Mouse (Mus musculus) MEL (cell line): Measurements from ENCODE around the gene Cage1.

Source experiments
- CTCF ChIP-seq, 3 experiments: IDR thresholded peaks in 2 of 3; conservative IDR thresholded peaks in 1 of 3; 2 replicates each; pipeline ENCODE4 v1.5.1; 2011 to 2012; ENCODE audit warnings: low read length in 3 of 3, low read depth in 2 of 3, mild to moderate bottlenecking in 2 of 3, improper control_type of control experiment in 1 of 3, inconsistent platforms in 1 of 3, mixed read lengths in 1 of 3, moderate library complexity in 1 of 3; ENCODE audit not compliant: control insufficient read depth in 1 of 3, insufficient read depth in 1 of 3, poor library complexity in 1 of 3, severe bottlenecking in 1 of 3
- GATA1 ChIP-seq: IDR thresholded peaks from 2 replicates; pipeline ENCODE4 v1.6.1; 2011; ENCODE audit warnings: low read depth, low read length, improper control_type of control experiment
- NELFE ChIP-seq: IDR thresholded peaks from 2 replicates; pipeline ENCODE4 v1.6.1; 2011; ENCODE audit warnings: low read depth, low read length, improper control_type of control experiment
- POLR2A ChIP-seq, 2 experiments: IDR thresholded peaks; 2 replicates each; pipeline ENCODE4 v1.6.1; 2011 to 2012; ENCODE audit warnings: low read length in 2 of 2, mild to moderate bottlenecking in 2 of 2, control low read depth in 1 of 2, improper control_type of control experiment in 1 of 2, low read depth in 1 of 2, moderate library complexity in 1 of 2; ENCODE audit not compliant: control insufficient read depth in 1 of 2, insufficient read depth in 1 of 2, poor library complexity in 1 of 2

DNA sequence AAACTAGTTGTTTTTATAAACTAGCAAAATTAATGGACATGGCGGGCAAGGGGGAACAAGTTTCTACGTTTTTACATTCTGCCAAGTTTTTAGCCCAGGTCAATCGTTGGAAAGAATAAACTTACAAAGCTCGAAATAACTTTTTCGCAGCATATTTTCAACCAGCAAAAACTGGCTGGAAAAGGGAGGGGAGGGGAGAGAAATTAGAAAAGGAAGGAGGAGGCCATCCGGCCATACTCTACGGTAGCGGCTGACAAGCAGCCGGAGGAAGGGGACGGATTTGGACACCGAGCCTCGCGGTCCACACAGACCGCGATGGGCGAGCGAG, 43.5 kb downstream of the Cage1 start:
- TF ChIP-seq POLR2A (IDR thresholded peaks at IDR 0.05; ENCODE audit: control insufficient read depth in 1 of 2, insufficient read depth in 1 of 2, low read depth in 1 of 2, low read length in 2 of 2, poor library complexity in 1 of 2) (no peak), NELFE (no peak), GATA1 (no peak), CTCF (IDR thresholded peaks at IDR 0.05 in 2 of 3, conservative IDR thresholded peaks at IDR 0.05 in 1 of 3; ENCODE audit: control insufficient read depth in 1 of 3, insufficient read depth in 1 of 3, low read depth in 2 of 3, low read length in 3 of 3, poor library complexity in 1 of 3, severe bottlenecking in 1 of 3) (no peak)
